Mouse (Mus musculus): ENCODE measurements around the gene C130050O18Rik. TPM values are rescaled to one million over a fixed set of nuclear protein-coding genes. Genes with fewer than 3 reads are reported as not detected.

C130050O18Rik gene
- polyA plus RNA-seq, 2 experiments = 0.93 to 1.3 TPM

DNA sequence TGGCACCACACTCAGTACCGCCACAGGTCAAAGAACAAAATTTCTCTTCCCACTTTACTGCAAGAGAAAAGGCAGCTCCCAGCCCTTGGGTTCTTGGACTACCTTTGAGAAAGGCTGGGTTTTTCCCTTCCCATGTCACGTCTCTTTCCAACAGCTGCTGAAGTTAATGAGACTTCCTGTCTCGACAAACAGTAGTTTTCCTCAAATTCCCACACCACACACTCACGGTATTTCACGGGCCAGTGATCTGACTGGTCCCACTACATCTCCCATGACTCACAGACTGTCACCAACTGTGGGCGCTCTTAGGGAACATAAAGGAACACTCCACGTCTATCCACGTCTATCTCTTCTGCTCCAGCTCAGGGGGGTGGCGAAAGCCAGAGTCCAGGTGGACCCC, 20.1 kb downstream of the C130050O18Rik start:
- H3K36me3 ChIP-seq (replicated peaks; ENCODE audit: control insufficient read depth, insufficient read depth, low read depth) = no peaks in the 10 kb centered on the region
- H3K9me3 ChIP-seq (ENCODE audit: control insufficient read depth, low read length) = no peaks in the 10 kb centered on the region
- H3K27ac ChIP-seq = no peak overlapping the region
- H3K27me3 ChIP-seq (ENCODE audit: control insufficient read depth, insufficient read depth, low read length) = no peaks in the 10 kb centered on the region
- DNase-seq (ENCODE audit: low read depth in 3 of 3, low spot score in 3 of 3) (no peak), ATAC-seq (ENCODE audit: insufficient read depth) (no peak)
- 70% methylated on average over 9 of the region's 9 CpGs for WGBS (ENCODE audit: insufficient replicate concordance)
- no peak overlapping the region for H3K9ac ChIP-seq (replicated peaks)
- TF ChIP-seq CTCF (IDR thresholded peaks at IDR 0.05; ENCODE audit: low read depth) (no peak), EP300 (IDR thresholded peaks at IDR 0.05; ENCODE audit: low read depth) (no peak)
- no peak overlapping the region for H3K4me2 ChIP-seq (ENCODE audit: low read depth)
- no peaks in the 10 kb centered on the region for H3K4me1 ChIP-seq (replicated peaks; ENCODE audit: control insufficient read depth in 2 of 2, insufficient read depth in 2 of 2, low read length in 1 of 2)
- no peak overlapping the region for H3K4me3 ChIP-seq (ENCODE audit: insufficient read depth in 1 of 2, low read depth in 2 of 2, low read length in 2 of 2)

DNA sequence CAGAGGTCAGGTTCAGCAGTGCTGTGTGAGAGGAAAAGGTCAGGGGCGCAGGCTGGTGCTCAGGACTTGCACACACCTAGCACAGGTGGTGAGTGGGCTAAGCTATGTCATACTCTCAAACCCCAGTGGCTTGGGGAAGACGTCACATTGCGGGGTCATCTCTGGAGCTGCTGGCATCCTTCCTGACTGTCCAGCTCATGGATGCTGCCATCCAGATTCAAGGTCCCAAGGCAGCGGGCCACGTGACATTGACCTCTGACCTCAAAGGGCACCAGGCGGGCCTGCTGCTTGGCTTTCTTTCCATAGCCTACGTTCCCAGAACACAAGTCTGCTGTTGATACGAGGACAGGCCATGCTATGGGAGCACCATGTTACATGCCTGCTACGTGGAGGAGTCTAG, 21.9 kb downstream of the C130050O18Rik start:
- no peak overlapping the region for H3K4me2 ChIP-seq (ENCODE audit: low read depth)
- DNase-seq (ENCODE audit: low read depth in 3 of 3, low spot score in 3 of 3) = no peak
- TF ChIP-seq EP300 (IDR thresholded peaks at IDR 0.05; ENCODE audit: low read depth) = no peak
- no peak; the same call in 1 of the 2 replicates for TF ChIP-seq CTCF (IDR thresholded peaks at IDR 0.05; ENCODE audit: low read depth)
- no peak overlapping the region for H3K9ac ChIP-seq (replicated peaks)
- H3K9me3 ChIP-seq (ENCODE audit: control insufficient read depth, low read length) = no peaks in the 10 kb centered on the region
- H3K4me3 ChIP-seq (ENCODE audit: insufficient read depth in 1 of 2, low read depth in 2 of 2, low read length in 2 of 2) = no peak overlapping the region
- H3K27ac ChIP-seq = no peak overlapping the region
- no peaks in the 10 kb centered on the region for H3K27me3 ChIP-seq (ENCODE audit: control insufficient read depth, insufficient read depth, low read length)
- 76% methylated on average over 9 of the region's 9 CpGs for WGBS (ENCODE audit: insufficient replicate concordance)
- H3K4me1 ChIP-seq (replicated peaks; ENCODE audit: control insufficient read depth in 2 of 2, insufficient read depth in 2 of 2, low read length in 1 of 2) = no peaks in the 10 kb centered on the region
- no peaks in the 10 kb centered on the region for H3K36me3 ChIP-seq (replicated peaks; ENCODE audit: control insufficient read depth, insufficient read depth, low read depth)
- ATAC-seq (ENCODE audit: insufficient read depth) = no peak

DNA sequence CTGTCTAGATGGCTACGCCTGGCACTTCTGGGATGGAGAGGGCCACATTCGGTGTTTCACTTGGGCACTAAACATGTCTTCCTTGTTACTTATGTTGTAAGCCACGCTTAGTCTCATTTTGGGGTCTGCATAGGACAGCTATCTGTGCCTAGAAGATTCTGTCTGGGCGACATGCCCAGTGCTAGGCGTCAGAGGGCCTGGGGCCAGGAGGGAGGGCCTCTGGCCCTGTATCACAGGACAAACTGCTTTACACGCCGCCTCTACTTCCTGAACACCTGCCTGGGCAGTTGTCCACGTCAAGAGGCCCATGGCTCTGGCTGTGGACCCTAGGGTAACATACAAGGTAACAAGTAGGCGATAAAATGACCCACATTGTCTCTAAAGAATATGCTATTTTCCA, 22.9 kb downstream of the C130050O18Rik start:
- Histone ChIP-seq H3K36me3 (replicated peaks; ENCODE audit: control insufficient read depth, insufficient read depth, low read depth) (no peaks in the 10 kb centered on the region), H3K27ac (no peak overlapping the region), H3K4me1 (replicated peaks; ENCODE audit: control insufficient read depth in 2 of 2, insufficient read depth in 2 of 2, low read length in 1 of 2) (no peaks in the 10 kb centered on the region), H3K4me2 (ENCODE audit: low read depth) (no peak overlapping the region), H3K9me3 (ENCODE audit: control insufficient read depth, low read length) (no peaks in the 10 kb centered on the region), H3K27me3 (ENCODE audit: control insufficient read depth, insufficient read depth, low read length) (no peaks in the 10 kb centered on the region), H3K4me3 (ENCODE audit: insufficient read depth in 1 of 2, low read depth in 2 of 2, low read length in 2 of 2) (no peak overlapping the region), H3K9ac (replicated peaks) (no peak overlapping the region)
- 69% methylated on average over 9 of the region's 9 CpGs for WGBS (ENCODE audit: insufficient replicate concordance)
- no peak for TF ChIP-seq CTCF (IDR thresholded peaks at IDR 0.05; ENCODE audit: low read depth)
- TF ChIP-seq EP300 (IDR thresholded peaks at IDR 0.05; ENCODE audit: low read depth) = no peak
- ATAC-seq (ENCODE audit: insufficient read depth) (no peak), DNase-seq (ENCODE audit: low read depth in 3 of 3, low spot score in 3 of 3) (no peak)

DNA sequence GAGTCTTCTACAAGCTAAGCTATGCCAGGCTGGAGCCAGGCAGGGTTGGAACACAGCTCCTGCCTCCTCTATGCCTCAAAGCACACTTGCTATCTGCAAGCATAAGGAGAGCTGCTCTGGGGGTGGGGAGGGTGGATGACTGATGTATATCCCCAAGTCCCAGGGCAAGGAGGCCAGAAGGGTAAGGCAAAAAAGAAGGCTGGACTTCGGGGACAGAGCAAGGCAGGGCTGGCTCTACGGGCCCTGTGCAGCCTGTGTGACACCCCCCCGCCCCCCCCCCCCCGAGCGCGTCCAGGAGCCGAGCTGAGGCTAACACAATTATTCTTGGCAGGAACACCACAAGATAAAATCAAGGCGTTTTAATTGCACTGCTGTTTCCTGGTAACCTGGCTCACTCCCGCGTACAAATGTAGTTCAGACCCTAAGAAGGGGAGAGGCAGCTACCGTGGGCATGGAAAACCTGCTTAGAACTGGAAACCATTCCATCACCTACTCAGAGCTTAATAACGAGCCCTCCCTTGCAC, 24.8 kb downstream of the C130050O18Rik start:
- Histone ChIP-seq H3K9ac (replicated peaks) (no peak overlapping the region), H3K9me3 (ENCODE audit: control insufficient read depth, low read length) (no peaks in the 10 kb centered on the region), H3K4me2 (ENCODE audit: low read depth) (no peak overlapping the region), H3K27me3 (ENCODE audit: control insufficient read depth, insufficient read depth, low read length) (no peaks in the 10 kb centered on the region), H3K4me1 (replicated peaks; ENCODE audit: control insufficient read depth in 2 of 2, insufficient read depth in 2 of 2, low read length in 1 of 2) (no peaks in the 10 kb centered on the region), H3K27ac (no peak overlapping the region), H3K36me3 (replicated peaks; ENCODE audit: control insufficient read depth, insufficient read depth, low read depth) (no peaks in the 10 kb centered on the region), H3K4me3 (ENCODE audit: insufficient read depth in 1 of 2, low read depth in 2 of 2, low read length in 2 of 2) (no peak overlapping the region)
- ATAC-seq (ENCODE audit: insufficient read depth) (no peak), DNase-seq (ENCODE audit: low read depth in 3 of 3, low spot score in 3 of 3) (no peak)
- WGBS (ENCODE audit: insufficient replicate concordance) = 49% methylated on average over 12 of the region's 12 CpGs
- TF ChIP-seq CTCF (IDR thresholded peaks at IDR 0.05; ENCODE audit: low read depth) = no peak
- TF ChIP-seq EP300 (IDR thresholded peaks at IDR 0.05; ENCODE audit: low read depth) = no peak

DNA sequence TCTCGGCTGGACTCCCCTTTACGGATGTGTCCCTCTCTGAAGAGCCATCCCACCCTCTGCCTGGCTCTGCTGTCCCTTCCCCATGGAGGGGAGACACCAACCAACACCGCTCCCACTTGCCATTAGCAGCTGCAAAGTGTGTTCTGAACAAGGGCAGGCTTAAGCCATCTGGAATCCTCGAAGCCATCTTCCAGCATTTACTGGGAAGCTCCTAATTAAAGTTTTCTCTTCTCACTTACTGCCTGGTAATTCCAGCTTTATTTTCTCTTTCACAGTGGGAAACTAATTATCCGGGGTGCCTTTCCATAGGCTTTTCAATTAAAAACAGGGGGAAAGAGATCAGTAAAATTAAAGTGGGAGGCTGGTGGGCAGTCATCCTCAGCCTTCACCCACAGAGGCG, 27.3 kb downstream of the C130050O18Rik start:
- Histone ChIP-seq H3K4me1 (replicated peaks; ENCODE audit: control insufficient read depth in 2 of 2, insufficient read depth in 2 of 2, low read length in 1 of 2) (no peaks in the 10 kb centered on the region), H3K27ac (no peak overlapping the region), H3K27me3 (ENCODE audit: control insufficient read depth, insufficient read depth, low read length) (no peaks in the 10 kb centered on the region), H3K36me3 (replicated peaks; ENCODE audit: control insufficient read depth, insufficient read depth, low read depth) (no peaks in the 10 kb centered on the region), H3K4me2 (ENCODE audit: low read depth) (no peak overlapping the region), H3K4me3 (ENCODE audit: insufficient read depth in 1 of 2, low read depth in 2 of 2, low read length in 2 of 2) (no peak overlapping the region), H3K9me3 (ENCODE audit: control insufficient read depth, low read length) (no peaks in the 10 kb centered on the region), H3K9ac (replicated peaks) (no peak overlapping the region)
- DNase-seq (ENCODE audit: low read depth in 3 of 3, low spot score in 3 of 3) = no peak
- 72% methylated on average over 6 of the region's 6 CpGs for WGBS (ENCODE audit: insufficient replicate concordance)
- no peak for ATAC-seq (ENCODE audit: insufficient read depth)
- TF ChIP-seq EP300 (IDR thresholded peaks at IDR 0.05; ENCODE audit: low read depth) (no peak), CTCF (IDR thresholded peaks at IDR 0.05; ENCODE audit: low read depth) (no peak)

All from liver, embryonic 14.5 days (tissue).